Mouse (Mus musculus): ENCODE data around the gene Gm9958. TPM values are rescaled to one million over a fixed set of nuclear protein-coding genes. Genes with fewer than 3 reads are reported as not detected.

Gene Gm9958
- polyA plus RNA-seq, 1 experiment, result 2.3 TPM

- TF ChIP-seq POLR2A (IDR thresholded peaks at IDR 0.05; ENCODE audit: low read depth, low read length) (no peak), CTCF (conservative IDR thresholded peaks at IDR 0.05; ENCODE audit: insufficient read depth, insufficient read length, low read depth, low read length) (no peak)
- no peak overlapping the region for H3K4me3 ChIP-seq (ENCODE audit: insufficient read depth, low read depth, low read length)
- DNase-seq, result no peak
- H3K36me3 ChIP-seq (ENCODE audit: control insufficient read depth, insufficient read depth, low read length), result no peaks in the 10 kb centered on the region
- WGBS, result 90% methylated on average over 3 of the region's 3 CpGs
- H3K27ac ChIP-seq (ENCODE audit: insufficient read depth, low read depth, low read length), result no peak overlapping the region
- no peaks in the 10 kb centered on the region for H3K27me3 ChIP-seq (replicated peaks; ENCODE audit: control insufficient read depth, insufficient read depth, low read length)
- no peaks in the 10 kb centered on the region for H3K4me1 ChIP-seq (ENCODE audit: control insufficient read depth, insufficient read depth, low read length)
Observed at GRCm38 (mm10) chr5:90346877-90347276, 20.1 kb upstream of the Gm9958 start.

GRCm38 (mm10) chr5:90353552-90354317, 13.3 kb upstream of the Gm9958 start:
- H3K36me3 ChIP-seq (ENCODE audit: control insufficient read depth, insufficient read depth, low read length), result no peaks in the 10 kb centered on the region
- WGBS, result 74% methylated on average over 4 of the region's 4 CpGs
- H3K27ac ChIP-seq (ENCODE audit: insufficient read depth, low read depth, low read length), result no peak overlapping the region
- no peak overlapping the region for H3K4me3 ChIP-seq (ENCODE audit: insufficient read depth, low read depth, low read length)
- H3K27me3 ChIP-seq (replicated peaks; ENCODE audit: control insufficient read depth, insufficient read depth, low read length), result no peaks in the 10 kb centered on the region
- DNase-seq, result no peak
- TF ChIP-seq POLR2A (IDR thresholded peaks at IDR 0.05; ENCODE audit: low read depth, low read length), result no peak
- no peak for TF ChIP-seq CTCF (conservative IDR thresholded peaks at IDR 0.05; ENCODE audit: insufficient read depth, insufficient read length, low read depth, low read length)
- H3K4me1 ChIP-seq (ENCODE audit: control insufficient read depth, insufficient read depth, low read length), result peaks cover 9% of the 10 kb centered on the region; the same call in 1 of the 2 replicates

- 84% methylated on average over 3 of the region's 3 CpGs for WGBS
- H3K27ac ChIP-seq (ENCODE audit: insufficient read depth, low read depth, low read length), result no peak overlapping the region
- H3K4me3 ChIP-seq (ENCODE audit: insufficient read depth, low read depth, low read length), result no peak overlapping the region
- no peak for TF ChIP-seq CTCF (conservative IDR thresholded peaks at IDR 0.05; ENCODE audit: insufficient read depth, insufficient read length, low read depth, low read length)
- TF ChIP-seq POLR2A (IDR thresholded peaks at IDR 0.05; ENCODE audit: low read depth, low read length), result no peak
- no peaks in the 10 kb centered on the region for H3K27me3 ChIP-seq (replicated peaks; ENCODE audit: control insufficient read depth, insufficient read depth, low read length)
- no peak for DNase-seq
- peaks cover 10% of the 10 kb centered on the region; the same call in 1 of the 2 replicates for H3K4me1 ChIP-seq (ENCODE audit: control insufficient read depth, insufficient read depth, low read length)
- no peaks in the 10 kb centered on the region for H3K36me3 ChIP-seq (ENCODE audit: control insufficient read depth, insufficient read depth, low read length)
Observed at GRCm38 (mm10) chr5:90355824-90356223, 11.2 kb upstream of the Gm9958 start.

- Histone ChIP-seq H3K36me3 (ENCODE audit: control insufficient read depth, insufficient read depth, low read length) (no peaks in the 10 kb centered on the region; the same call in 1 of the 2 replicates), H3K4me3 (ENCODE audit: insufficient read depth, low read depth, low read length) (peak overlapping the region; percentile 66; the same call in 1 of the 2 replicates), H3K27me3 (replicated peaks; ENCODE audit: control insufficient read depth, insufficient read depth, low read length) (no peaks in the 10 kb centered on the region), H3K4me1 (ENCODE audit: control insufficient read depth, insufficient read depth, low read length) (0 out of 2 replicates have a peak, but pooled peaks cover 3% of the 10 kb centered on the region), H3K27ac (ENCODE audit: insufficient read depth, low read depth, low read length) (peak overlapping the region; percentile 72; the same call in 1 of the 2 replicates)
- no peak for TF ChIP-seq CTCF (conservative IDR thresholded peaks at IDR 0.05; ENCODE audit: insufficient read depth, insufficient read length, low read depth, low read length)
- TF ChIP-seq POLR2A (IDR thresholded peaks at IDR 0.05; ENCODE audit: low read depth, low read length), result no peak
- peak; percentile 91 for DNase-seq
- under 1% methylated on average over 6 of the region's 6 CpGs for WGBS
Observed at GRCm38 (mm10) chr5:90364526-90364925, 2.5 kb upstream of the Gm9958 start.

GRCm38 (mm10) chr5:90365141-90365951, 1.7 kb upstream of the Gm9958 start:
- under 1% methylated on average over 54 of the region's 61 CpGs for WGBS
- Histone ChIP-seq H3K27me3 (replicated peaks; ENCODE audit: control insufficient read depth, insufficient read depth, low read length) (no peaks in the 10 kb centered on the region), H3K36me3 (ENCODE audit: control insufficient read depth, insufficient read depth, low read length) (no peaks in the 10 kb centered on the region; the same call in 1 of the 2 replicates), H3K4me3 (ENCODE audit: insufficient read depth, low read depth, low read length) (peak overlapping the region; percentile 66), H3K4me1 (ENCODE audit: control insufficient read depth, insufficient read depth, low read length) (0 out of 2 replicates have a peak, but pooled peaks cover 3% of the 10 kb centered on the region), H3K27ac (ENCODE audit: insufficient read depth, low read depth, low read length) (peak overlapping the region; percentile 72)
- DNase-seq, result peak; percentile 57
- TF ChIP-seq POLR2A (IDR thresholded peaks at IDR 0.05; ENCODE audit: low read depth, low read length) (no peak), CTCF (conservative IDR thresholded peaks at IDR 0.05; ENCODE audit: insufficient read depth, insufficient read length, low read depth, low read length) (no peak)

GRCm38 (mm10) chr5:90366121-90367066, 610 bp upstream of the Gm9958 start, which contains the start of gene Ankrd17:
Ankrd17 (minus strand) TSS chr5:90366577.
- H3K27ac ChIP-seq (ENCODE audit: insufficient read depth, low read depth, low read length), result peak within 1 kb of the TSS; percentile 100
- H3K4me1 ChIP-seq (ENCODE audit: control insufficient read depth, insufficient read depth, low read length), result 0 out of 2 replicates have a peak, but pooled peaks cover 3% of the 10 kb centered on the region
- under 1% methylated on average over 86 of the region's 104 CpGs for WGBS
- H3K36me3 ChIP-seq (ENCODE audit: control insufficient read depth, insufficient read depth, low read length), result no peaks in the 10 kb centered on the region; the same call in 1 of the 2 replicates
- H3K27me3 ChIP-seq (replicated peaks; ENCODE audit: control insufficient read depth, insufficient read depth, low read length), result no peaks in the 10 kb centered on the region
- DNase-seq, result peak; percentile 95
- TF ChIP-seq CTCF (conservative IDR thresholded peaks at IDR 0.05; ENCODE audit: insufficient read depth, insufficient read length, low read depth, low read length) (no peak), POLR2A (IDR thresholded peaks at IDR 0.05; ENCODE audit: low read depth, low read length) (peak; percentile 66)
- peak within 1 kb of the TSS; percentile 66 for H3K4me3 ChIP-seq (ENCODE audit: insufficient read depth, low read depth, low read length)
